Mouse (Mus musculus) CH12.LX (cell line): ENCODE data around the gene Gm9376. TPM values are rescaled to one million over a fixed set of nuclear protein-coding genes. Genes with fewer than 3 reads are reported as not detected.

Experiments
- DNase-seq: peaks from one replicate; pipeline ENCODE4 v3.0.0-alpha.2; 2013; ENCODE audit errors: extremely low read depth
- H3K27ac ChIP-seq: 2 replicates; pipeline ENCODE4 v1.5.1; 2012; ENCODE audit warnings: low read depth, mild to moderate bottlenecking, control low read depth, moderate library complexity; ENCODE audit not compliant: insufficient read depth
- H3K27me3 ChIP-seq: replicated peaks from 2 replicates; pipeline ENCODE3; 2012; ENCODE audit warnings: inconsistent platforms
- H3K36me3 ChIP-seq, 2 experiments: replicated peaks in 1 of 2; 2 replicates each; pipeline versions ENCODE3 to v1.6.1; 2012; ENCODE audit warnings: inconsistent platforms in 1 of 2, low read length in 1 of 2, mild to moderate bottlenecking in 1 of 2, mixed read lengths in 1 of 2, moderate library complexity in 1 of 2; ENCODE audit not compliant: control insufficient read depth in 1 of 2, insufficient read depth in 1 of 2
- H3K4me1 ChIP-seq, 2 experiments: 2 replicates each; pipeline ENCODE4 v1.6.1; 2012; ENCODE audit warnings: inconsistent platforms in 1 of 2, moderate library complexity in 1 of 2; ENCODE audit not compliant: insufficient read depth in 2 of 2, control insufficient read depth in 1 of 2
- H3K4me2 ChIP-seq: 2 replicates; pipeline ENCODE4 v1.6.1; 2012; ENCODE audit warnings: low read depth, mild to moderate bottlenecking, control low read depth; ENCODE audit not compliant: poor library complexity, insufficient read depth, severe bottlenecking
- H3K4me3 ChIP-seq, 3 experiments: fragments of 150-350 bp in 1 of 3; sonication (generic) in 1 of 3; replicated peaks in 1 of 3; 2 replicates each; pipeline versions ENCODE3 to v1.5.1; 2011 to 2012; ENCODE audit warnings: low read depth in 2 of 3, low read length in 2 of 3, mild to moderate bottlenecking in 2 of 3, moderate library complexity in 2 of 3, control low read depth in 1 of 3, improper control_type of control experiment in 1 of 3, inconsistent platforms in 1 of 3, mixed read lengths in 1 of 3; ENCODE audit not compliant: poor library complexity in 1 of 3
- H3K79me2 ChIP-seq: replicated peaks from 2 replicates; pipeline ENCODE4 v1.6.1; 2012; ENCODE audit warnings: mild to moderate bottlenecking, moderate library complexity; ENCODE audit not compliant: control insufficient read depth, poor library complexity, insufficient read depth, severe bottlenecking; ENCODE audit errors: extremely low read depth
- H3K9ac ChIP-seq: 2 replicates; pipeline ENCODE4 v1.6.1; 2012; ENCODE audit warnings: low read depth, mild to moderate bottlenecking, control low read depth, moderate library complexity; ENCODE audit not compliant: insufficient read depth
- H3K9me3 ChIP-seq: replicated peaks from 2 replicates; pipeline ENCODE3; 2012; ENCODE audit warnings: low read length, inconsistent platforms, mixed read lengths
- BHLHE40 ChIP-seq: IDR thresholded peaks from 2 replicates; pipeline ENCODE4 v1.6.1; 2011; ENCODE audit warnings: mild to moderate bottlenecking, low read depth, low read length, improper control_type of control experiment
- CHD1 ChIP-seq: IDR thresholded peaks from 2 replicates; pipeline ENCODE4 v1.6.1; 2012; ENCODE audit warnings: low read depth, low read length, improper control_type of control experiment, inconsistent platforms
- ELF1 ChIP-seq: IDR thresholded peaks from 2 replicates; pipeline ENCODE4 v1.6.1; 2014; ENCODE audit warnings: low read depth, mild to moderate bottlenecking, inconsistent platforms, low read length, improper control_type of control experiment
- EP300 ChIP-seq: IDR thresholded peaks from 2 replicates; pipeline ENCODE4 v1.6.1; 2011; ENCODE audit warnings: low read length, improper control_type of control experiment
- ETS1 ChIP-seq: conservative IDR thresholded peaks from 2 replicates; pipeline ENCODE4 v1.6.1; 2012; ENCODE audit warnings: low read depth, mild to moderate bottlenecking, inconsistent platforms, low read length, improper control_type of control experiment, moderate library complexity
- GABPA ChIP-seq: IDR thresholded peaks from 2 replicates; pipeline ENCODE4 v1.6.1; 2012; ENCODE audit warnings: low read depth, low read length, improper control_type of control experiment, inconsistent platforms; ENCODE audit not compliant: insufficient replicate concordance
- HCFC1 ChIP-seq: IDR thresholded peaks from 2 replicates; pipeline ENCODE4 v1.6.1; 2012; ENCODE audit warnings: low read depth, mild to moderate bottlenecking, inconsistent platforms, low read length, improper control_type of control experiment
- JUND ChIP-seq: conservative IDR thresholded peaks from 2 replicates; pipeline ENCODE4 v1.6.1; 2011; ENCODE audit warnings: low read depth, low read length, improper control_type of control experiment
- KAT2A ChIP-seq: IDR thresholded peaks from 2 replicates; pipeline ENCODE4 v1.6.1; 2012; ENCODE audit warnings: low read length, improper control_type of control experiment, inconsistent platforms; ENCODE audit not compliant: insufficient replicate concordance
- MAZ ChIP-seq: IDR thresholded peaks from 2 replicates; pipeline ENCODE4 v1.6.1; 2012; ENCODE audit warnings: low read depth, mild to moderate bottlenecking, inconsistent platforms, low read length, improper control_type of control experiment, moderate library complexity
- MYC ChIP-seq: IDR thresholded peaks from 2 replicates; pipeline ENCODE4 v1.6.1; 2011; ENCODE audit warnings: low read depth, mild to moderate bottlenecking, improper control_type of control experiment, low read length
- NELFE ChIP-seq: IDR thresholded peaks from 2 replicates; pipeline ENCODE4 v1.6.1; 2011; ENCODE audit warnings: low read depth, low read length, improper control_type of control experiment
- PAX5 ChIP-seq: IDR thresholded peaks from 2 replicates; pipeline ENCODE4 v1.6.1; 2012; ENCODE audit warnings: low read length, inconsistent platforms, mixed read lengths
- POLR2A ChIP-seq: IDR thresholded peaks from 2 replicates; pipeline ENCODE4 v1.6.1; 2011; ENCODE audit warnings: low read depth, mild to moderate bottlenecking, improper control_type of control experiment, low read length
- RAD21 ChIP-seq: IDR thresholded peaks from 2 replicates; pipeline ENCODE4 v1.6.1; 2011; ENCODE audit warnings: low read depth, mild to moderate bottlenecking, low read length, improper control_type of control experiment, moderate library complexity
- SIN3A ChIP-seq: IDR thresholded peaks from 2 replicates; pipeline ENCODE4 v1.6.1; 2012; ENCODE audit warnings: low read length, improper control_type of control experiment, inconsistent platforms
- SMC3 ChIP-seq: IDR thresholded peaks from 2 replicates; pipeline ENCODE4 v1.6.1; 2011; ENCODE audit warnings: low read depth, low read length, improper control_type of control experiment
- TBP ChIP-seq: conservative IDR thresholded peaks from 2 replicates; pipeline ENCODE4 v1.6.1; 2011; ENCODE audit warnings: low read depth, low read length, improper control_type of control experiment
- ZMIZ1 ChIP-seq: IDR thresholded peaks from 2 replicates; pipeline ENCODE4 v1.6.1; 2012; ENCODE audit warnings: low read depth, mild to moderate bottlenecking, inconsistent platforms, low read length, improper control_type of control experiment
- dilution Hi-C: fragments of 300-500 bp; cut with MboI; formaldehyde crosslinking; loops from 2 replicates; pipeline ENCODE4 v1.14.3; 2020; ENCODE audit warnings: low sequenced_read_pairs; ENCODE audit not compliant: extremely low pct_unique_long_range_greater_than_20kb, extremely low pct_ligation_motif_present
- in situ Hi-C: fragments of 300-500 bp; cut with MboI; formaldehyde crosslinking; loops from 3 replicates; pipeline ENCODE4 v1.14.3; 2019; ENCODE audit warnings: low sequenced_read_pairs, low pct_ligation_motif_present, low pct_unique_long_range_greater_than_20kb, mixed read lengths
- polyA plus RNA-seq: library from polyadenylated mRNA; unstranded; fragments of >175 nt; gene quantifications from 2 replicates; pipeline ENCODE4 v1.2.1, GENCODE M21; 2012; ENCODE audit warnings: low read depth; ENCODE audit not compliant: insufficient read length
- total RNA-seq, 2 experiments: library from RNA; depleted of rRNA; stranded (reverse); fragments of 300-350 nt in 1 of 2; fragments of >200 nt in 1 of 2; gene quantifications; 2 replicates each; pipeline ENCODE4 v1.2.3; 2012 to 2014

The Gm9376 gene
- total and polyA plus RNA-seq, 3 experiments = not detected

DNA sequence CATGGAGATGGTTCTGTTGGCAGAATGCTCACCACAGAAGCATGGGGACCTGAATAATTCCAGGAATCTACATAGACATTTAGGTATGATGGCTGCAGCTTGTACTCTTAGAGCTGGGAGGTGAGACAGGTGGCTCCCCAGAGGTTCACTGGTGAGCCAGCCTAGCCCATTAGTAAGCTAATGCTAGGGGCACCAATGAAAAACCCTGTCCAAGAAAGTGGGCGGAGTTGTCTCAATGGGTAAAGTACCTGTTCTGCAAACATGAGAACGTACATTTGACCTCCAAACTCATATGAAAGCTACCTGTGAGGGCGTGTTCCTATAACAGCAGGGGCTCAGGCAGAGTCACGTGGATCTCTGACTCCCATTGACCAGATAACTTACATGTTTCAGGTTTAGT, 2.1 kb downstream of the Gm9376 start:
- H3K4me1 ChIP-seq = peaks cover 0 to 3% of the 10 kb centered on the region in 2 experiments; a peak in 1 of 4 replicates
- dilution Hi-C loops (no loop called here), in situ Hi-C loops (no loop called here)
- no peak for DNase-seq
- no peak overlapping the region for H3K4me2 ChIP-seq
- H3K4me3 ChIP-seq = no peak overlapping the region
- no peak for TF ChIP-seq JUND
- TF ChIP-seq POLR2A = no peak
- no peak for TF ChIP-seq ZMIZ1
- no peak for TF ChIP-seq RAD21
- TF ChIP-seq SIN3A = no peak
- no peak for TF ChIP-seq EP300
- no peak for TF ChIP-seq PAX5
- H3K27me3 ChIP-seq = no peaks in the 10 kb centered on the region
- no peaks in the 10 kb centered on the region for H3K36me3 ChIP-seq
- no peak overlapping the region for H3K27ac ChIP-seq
- H3K79me2 ChIP-seq = no peaks in the 10 kb centered on the region
- H3K9me3 ChIP-seq = no peaks in the 10 kb centered on the region
- H3K9ac ChIP-seq = no peak overlapping the region

DNA sequence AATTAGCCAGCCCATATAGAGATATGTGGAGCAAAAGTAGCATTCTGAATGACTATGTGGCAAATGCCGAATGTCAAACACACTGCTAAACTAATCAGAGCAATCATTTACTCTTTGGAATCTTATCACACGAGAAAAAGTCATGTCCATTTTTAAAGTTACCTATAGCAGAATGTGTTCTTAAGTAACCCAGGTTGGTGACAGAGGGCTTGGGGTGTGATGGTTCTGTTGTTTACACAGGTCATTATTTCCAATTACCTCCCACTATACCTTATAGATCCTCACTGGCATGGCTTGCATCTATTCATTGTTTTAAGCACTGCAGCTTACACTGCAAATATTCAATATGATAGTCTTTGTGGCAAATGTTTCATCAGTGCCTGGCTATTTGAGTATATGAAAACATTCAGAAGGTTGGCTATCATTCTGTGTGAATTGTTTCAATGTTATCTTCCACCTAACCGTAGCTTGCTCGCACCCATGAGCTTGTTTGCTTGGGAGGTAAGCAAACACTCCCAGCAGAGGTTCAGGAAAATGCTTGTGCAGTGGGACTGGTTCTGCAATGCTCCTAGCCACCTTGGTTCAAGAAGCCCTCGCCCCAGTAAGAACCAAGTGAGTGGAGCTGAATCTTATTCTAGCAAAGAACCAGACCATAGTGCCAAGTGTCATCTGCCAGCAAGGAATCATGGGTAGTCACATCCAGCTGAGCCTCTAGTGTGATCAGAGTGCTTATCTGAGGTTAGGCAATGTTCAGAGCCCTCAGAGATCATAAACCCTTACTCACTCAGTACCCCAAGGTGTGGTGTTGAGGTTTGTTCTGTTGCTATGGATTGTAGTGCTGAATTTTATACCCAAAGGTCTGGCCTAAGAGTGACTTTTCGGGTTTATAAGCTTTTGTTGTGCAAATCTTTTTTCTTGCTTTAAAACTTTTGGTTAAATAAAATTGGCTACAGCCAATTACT, 6.1 kb downstream of the Gm9376 start:
- Histone ChIP-seq H3K79me2 (no peaks in the 10 kb centered on the region), H3K4me3 (no peak overlapping the region), H3K4me2 (no peak overlapping the region), H3K4me1 (peaks cover 0 to 3% of the 10 kb centered on the region in 2 experiments; a peak in 2 of 4 replicates), H3K9me3 (no peaks in the 10 kb centered on the region), H3K9ac (no peak overlapping the region), H3K36me3 (no peaks in the 10 kb centered on the region), H3K27me3 (no peaks in the 10 kb centered on the region), H3K27ac (no peak overlapping the region)
- no peak for TF ChIP-seq SMC3
- DNase-seq = no peak
- in situ Hi-C loops (no loop called here), dilution Hi-C loops (no loop called here)

DNA sequence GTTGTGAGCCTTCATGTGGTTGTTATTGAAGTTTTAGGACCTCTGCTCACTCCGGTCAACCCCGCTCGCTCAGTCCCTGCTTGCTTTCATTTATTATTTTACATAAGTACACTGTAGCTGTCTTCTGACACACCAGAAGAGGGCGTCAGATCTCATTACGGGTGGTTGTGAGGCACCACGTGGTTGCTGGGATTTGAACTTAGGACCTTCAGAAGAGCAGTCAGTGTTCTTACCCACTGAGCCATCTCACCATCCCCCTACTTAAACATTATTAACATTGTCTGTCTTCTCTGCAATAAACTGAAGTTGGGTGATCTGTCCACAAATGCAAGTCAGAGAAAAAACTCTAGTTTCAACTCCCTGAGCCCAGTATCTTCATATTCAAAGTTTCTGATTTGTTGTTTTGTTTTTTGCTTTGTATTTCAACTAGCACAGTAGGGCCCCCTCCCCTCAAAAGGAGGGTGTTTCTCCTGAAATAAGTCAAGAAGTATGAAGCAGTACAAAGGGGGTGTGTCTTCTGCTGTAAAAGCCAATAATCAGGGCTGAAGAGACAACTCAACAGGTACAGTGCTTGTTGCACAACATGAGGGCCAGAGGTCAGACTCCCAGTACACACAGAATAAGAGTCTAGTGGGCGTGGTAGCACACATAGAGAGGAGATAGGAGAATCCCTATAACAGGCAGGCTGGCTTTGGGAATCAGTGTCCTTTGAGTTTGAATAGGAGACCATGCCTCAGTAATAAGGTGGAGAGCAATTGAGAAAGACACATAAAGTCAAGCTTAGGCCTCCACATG, 11.1 kb downstream of the Gm9376 start:
- H3K9me3 ChIP-seq = peaks cover 5% of the 10 kb centered on the region
- dilution Hi-C loops (no loop called here), in situ Hi-C loops (no loop called here)
- H3K4me1 ChIP-seq = no peaks in the 10 kb centered on the region; a peak in 1 of 4 replicates
- H3K79me2 ChIP-seq = no peaks in the 10 kb centered on the region
- H3K27me3 ChIP-seq = no peaks in the 10 kb centered on the region
- H3K36me3 ChIP-seq = no peaks in the 10 kb centered on the region
- DNase-seq = no peak
- H3K9ac ChIP-seq = no peak overlapping the region
- no peak overlapping the region for H3K4me2 ChIP-seq
- no peak for TF ChIP-seq MAZ
- TF ChIP-seq CHD1 = no peak
- TF ChIP-seq ETS1 = no peak
- no peak for TF ChIP-seq EP300
- TF ChIP-seq BHLHE40 = no peak
- TF ChIP-seq TBP = no peak
- no peak for TF ChIP-seq HCFC1
- TF ChIP-seq GABPA = no peak
- TF ChIP-seq NELFE = no peak
- TF ChIP-seq KAT2A = no peak
- TF ChIP-seq ELF1 = no peak
- no peak for TF ChIP-seq MYC
- no peak for TF ChIP-seq POLR2A
- no peak overlapping the region for H3K27ac ChIP-seq
- no peak overlapping the region for H3K4me3 ChIP-seq
